Mouse (Mus musculus) liver, embryonic 13.5 days (tissue): ENCODE measurements around the gene Herpud1. TPM values are rescaled to one million over a fixed set of nuclear protein-coding genes. Genes with fewer than 3 reads are reported as not detected.

ENCODE experiments used
- ATAC-seq: fragments of 200-750 bp; cut with Nextera tagmentation; 2 replicates; pipeline ENCODE4 v1.8.0; 2017; ENCODE audit warnings: low read depth, mild to moderate bottlenecking, moderate number of reproducible peaks, moderate library complexity
- DNase-seq: peaks from one replicate; pipeline ENCODE4 v3.0.0; 2022
- H3K27ac ChIP-seq: fragments of 300-500 bp; sonication (generic); 2 replicates; pipeline ENCODE4 v1.5.1; 2015; ENCODE audit warnings: moderate library complexity, mild to moderate bottlenecking, inconsistent platforms
- H3K27me3 ChIP-seq: fragments of 300-500 bp; sonication (generic); 2 replicates; pipeline ENCODE4 v1.6.1; 2015; ENCODE audit warnings: mild to moderate bottlenecking, inconsistent platforms
- H3K36me3 ChIP-seq: fragments of 300-500 bp; sonication (generic); 2 replicates; pipeline ENCODE4 v1.6.1; 2015; ENCODE audit warnings: mild to moderate bottlenecking, inconsistent platforms
- H3K4me1 ChIP-seq: fragments of 300-500 bp; sonication (generic); replicated peaks from 2 replicates; pipeline ENCODE4 v1.6.1; 2015; ENCODE audit warnings: inconsistent platforms
- H3K4me2 ChIP-seq: fragments of 300-500 bp; sonication (generic); 2 replicates; pipeline ENCODE4 v1.6.1; 2015; ENCODE audit warnings: inconsistent platforms, mild to moderate bottlenecking, moderate library complexity
- H3K4me3 ChIP-seq: fragments of 300-500 bp; sonication (generic); replicated peaks from 2 replicates; pipeline ENCODE4 v1.5.1; 2015; ENCODE audit warnings: mild to moderate bottlenecking, inconsistent platforms
- H3K9ac ChIP-seq: fragments of 300-500 bp; sonication (generic); 2 replicates; pipeline ENCODE4 v1.6.1; 2015; ENCODE audit warnings: mild to moderate bottlenecking, inconsistent platforms
- H3K9me3 ChIP-seq: fragments of 300-500 bp; sonication (generic); replicated peaks from 2 replicates; pipeline ENCODE4 v1.6.1; 2016; ENCODE audit warnings: inconsistent platforms
- WGBS: fragments of 180-500 bp; shearing (Covaris S2); methylation state at CpG from one replicate; pipeline ENCODE4 v1.1.7; 2015; ENCODE audit not compliant: insufficient replicate concordance; 5-methylcytosine and 5-hydroxymethylcytosine counted together
- polyA plus RNA-seq: library from polyadenylated mRNA; unstranded; fragments of >200 nt; fragmentation: Nextera tagmentation; extraction: Ambion mirVana; gene quantifications from 2 replicates; pipeline ENCODE4 v1.2.1, GENCODE M21; 2015

The Herpud1 gene
- polyA plus RNA-seq, 1 experiment from 2014 or later = 78.4 TPM

DNA sequence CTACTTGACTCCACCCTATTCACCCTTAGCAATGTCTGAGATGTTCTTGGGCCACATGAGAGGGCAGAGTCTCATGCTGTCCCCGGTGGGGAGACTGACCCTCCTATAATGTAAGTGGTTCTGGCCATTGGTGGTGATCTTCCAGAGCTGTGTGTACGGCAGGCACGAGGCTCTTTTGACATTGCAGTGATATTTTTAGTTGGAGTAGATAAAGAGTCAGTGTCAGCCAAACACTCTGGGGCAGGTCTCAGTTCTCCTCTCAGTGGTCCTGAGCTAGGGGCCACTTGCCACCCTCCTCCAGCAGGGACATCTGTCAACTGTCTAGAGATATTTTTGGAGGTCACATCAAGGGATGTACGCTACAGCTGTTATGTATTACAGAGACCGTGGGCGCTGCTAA lies 29.0 kb upstream of the Herpud1 start:
- ATAC-seq (no peak), DNase-seq (no peak)
- H3K36me3 ChIP-seq = no peaks in the 10 kb centered on the region
- H3K4me2 ChIP-seq = no peak overlapping the region
- H3K27me3 ChIP-seq = 0 out of 2 replicates have a peak, but pooled peaks cover 3% of the 10 kb centered on the region
- H3K9ac ChIP-seq = no peak overlapping the region
- 59% methylated on average over 6 of the region's 6 CpGs for WGBS
- no peak overlapping the region for H3K27ac ChIP-seq
- no peak overlapping the region for H3K4me3 ChIP-seq
- no peaks in the 10 kb centered on the region; the same call in 1 of the 2 replicates for H3K4me1 ChIP-seq
- no peaks in the 10 kb centered on the region for H3K9me3 ChIP-seq

DNA sequence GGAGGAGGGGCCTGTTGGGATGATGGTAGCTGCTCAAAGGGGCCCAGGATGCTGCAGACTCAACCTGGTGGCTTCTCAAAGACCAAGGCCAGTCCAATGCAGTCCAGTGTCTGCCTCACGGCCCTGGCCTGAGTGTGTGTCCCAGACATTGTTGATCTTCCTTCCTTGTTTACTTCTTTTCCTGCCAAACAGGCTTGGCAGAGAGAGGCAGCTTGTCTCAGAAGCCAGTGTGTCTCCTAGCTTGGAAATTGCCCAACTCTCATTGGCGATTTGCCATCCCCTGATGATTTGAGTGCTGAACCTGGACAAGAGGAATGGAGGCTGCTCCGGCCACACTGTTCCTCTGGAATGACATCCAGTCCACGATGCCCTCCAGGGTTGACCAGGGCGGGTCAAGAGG lies 27.7 kb upstream of the Herpud1 start:
- H3K4me1 ChIP-seq = peaks cover 11% of the 10 kb centered on the region
- H3K4me3 ChIP-seq = no peak overlapping the region
- no peaks in the 10 kb centered on the region for H3K36me3 ChIP-seq
- no peak for DNase-seq
- no peak for ATAC-seq
- WGBS = 53% methylated on average over 5 of the region's 5 CpGs
- no peak overlapping the region for H3K27ac ChIP-seq
- no peak overlapping the region for H3K4me2 ChIP-seq
- no peaks in the 10 kb centered on the region for H3K9me3 ChIP-seq
- no peak overlapping the region for H3K9ac ChIP-seq
- H3K27me3 ChIP-seq = 0 out of 2 replicates have a peak, but pooled peaks cover 3% of the 10 kb centered on the region

DNA sequence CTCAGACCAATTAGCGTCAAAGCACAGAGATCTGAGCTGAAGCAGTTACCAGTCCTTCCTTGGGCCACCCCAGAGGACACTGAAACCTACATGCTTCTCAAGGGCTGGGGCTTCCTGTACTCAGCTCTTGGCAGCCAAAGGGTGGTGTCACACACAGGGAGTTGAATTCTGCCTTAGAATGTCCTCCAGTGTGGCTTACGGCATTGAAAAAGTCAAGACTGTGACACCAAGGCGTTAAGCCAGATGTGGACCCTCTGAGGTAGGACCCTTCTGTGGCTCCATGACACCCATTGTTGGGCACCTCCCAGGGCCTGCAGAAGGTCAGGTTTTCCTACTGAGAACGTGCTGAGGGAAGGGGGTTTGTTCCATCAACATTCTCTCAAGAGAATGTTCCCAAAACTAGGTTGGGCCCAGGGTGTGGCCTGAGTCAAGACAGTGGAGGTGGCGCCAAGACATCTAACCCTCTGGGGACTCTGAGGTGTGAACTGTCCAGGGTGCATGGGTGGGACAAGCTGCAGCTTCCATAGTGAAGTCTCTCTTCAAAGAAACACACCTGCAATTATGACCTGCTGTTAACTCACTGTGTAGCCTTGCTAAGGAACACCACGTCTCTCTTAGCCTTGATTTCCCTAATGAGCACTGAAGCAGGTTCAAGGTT lies 24.3 kb upstream of the Herpud1 start:
- ATAC-seq (no peak), DNase-seq (no peak)
- no peak overlapping the region for H3K27ac ChIP-seq
- H3K9me3 ChIP-seq = no peaks in the 10 kb centered on the region
- 74% methylated on average over 6 of the region's 6 CpGs for WGBS
- H3K27me3 ChIP-seq = 0 out of 2 replicates have a peak, but pooled peaks cover 3% of the 10 kb centered on the region
- no peak overlapping the region for H3K9ac ChIP-seq
- no peak overlapping the region for H3K4me2 ChIP-seq
- peaks cover 32% of the 10 kb centered on the region for H3K4me1 ChIP-seq
- no peak overlapping the region for H3K4me3 ChIP-seq
- no peaks in the 10 kb centered on the region for H3K36me3 ChIP-seq

DNA sequence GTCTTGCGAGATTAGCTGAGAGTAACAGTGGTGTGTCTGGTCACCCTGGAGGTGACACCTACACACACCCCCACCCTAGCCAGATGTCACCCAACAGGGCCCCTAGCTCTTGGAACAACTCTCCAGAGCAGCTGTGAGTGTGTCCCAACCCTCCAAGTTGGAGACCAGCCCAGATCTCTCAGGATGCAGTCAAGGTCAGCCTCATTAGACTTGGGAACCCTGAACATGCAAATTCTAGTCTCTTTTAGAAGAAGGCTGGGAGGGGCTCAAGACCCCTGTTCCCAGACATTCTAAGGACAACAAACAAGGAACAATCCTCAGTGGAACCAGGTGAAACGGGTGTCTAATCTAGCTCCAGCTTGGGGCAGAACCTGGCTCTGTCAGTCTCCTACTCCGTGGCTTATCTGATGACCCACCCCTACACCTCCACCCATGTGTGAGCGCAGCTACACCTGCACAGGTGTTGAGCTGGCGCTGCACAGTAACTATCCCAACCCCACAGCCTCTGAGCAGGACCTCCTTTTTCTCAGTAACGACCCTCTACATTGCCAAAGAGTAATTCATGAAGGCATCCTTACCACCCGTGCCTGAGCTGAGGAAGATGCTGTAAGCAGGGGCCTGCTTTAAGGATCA lies 23.5 kb upstream of the Herpud1 start:
- ATAC-seq = no peak
- no peaks in the 10 kb centered on the region for H3K36me3 ChIP-seq
- WGBS = 62% methylated on average over 7 of the region's 7 CpGs
- H3K4me2 ChIP-seq = no peak overlapping the region
- peak overlapping the region; percentile 23; the same call in 1 of the 2 replicates for H3K27ac ChIP-seq
- peaks cover 32% of the 10 kb centered on the region for H3K4me1 ChIP-seq
- H3K9ac ChIP-seq = no peak overlapping the region
- no peaks in the 10 kb centered on the region for H3K9me3 ChIP-seq
- no peak for DNase-seq
- H3K4me3 ChIP-seq = no peak overlapping the region
- 0 out of 2 replicates have a peak, but pooled peaks cover 3% of the 10 kb centered on the region for H3K27me3 ChIP-seq

DNA sequence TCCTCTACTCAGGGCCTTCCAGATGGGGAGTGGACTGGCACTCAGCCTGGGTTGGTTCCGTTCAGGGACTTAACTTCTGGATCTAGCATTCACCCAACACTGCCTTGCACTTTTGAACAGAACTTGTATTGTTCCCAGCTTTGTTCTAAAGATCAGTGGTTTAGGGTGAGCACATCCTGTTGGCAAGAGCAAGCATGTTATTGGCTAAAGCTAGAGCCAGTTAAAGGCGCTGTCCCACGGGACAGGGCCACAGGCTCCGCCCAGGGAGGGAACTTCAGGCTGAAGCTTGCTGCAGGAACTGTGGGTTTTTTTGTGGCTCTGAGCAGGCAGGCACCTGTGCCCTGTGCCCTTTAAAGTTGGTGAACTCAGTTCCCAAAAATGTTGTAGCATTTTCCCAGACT lies 22.9 kb upstream of the Herpud1 start:
- no peaks in the 10 kb centered on the region for H3K9me3 ChIP-seq
- H3K4me2 ChIP-seq = no peak overlapping the region
- ATAC-seq = peak; percentile 49
- no peak for DNase-seq
- H3K4me1 ChIP-seq = peaks cover 32% of the 10 kb centered on the region
- 30% methylated on average over 4 of the region's 4 CpGs for WGBS
- H3K27ac ChIP-seq = no peak overlapping the region
- H3K27me3 ChIP-seq = 0 out of 2 replicates have a peak, but pooled peaks cover 3% of the 10 kb centered on the region
- no peak overlapping the region for H3K9ac ChIP-seq
- H3K36me3 ChIP-seq = no peaks in the 10 kb centered on the region
- no peak overlapping the region for H3K4me3 ChIP-seq

DNA sequence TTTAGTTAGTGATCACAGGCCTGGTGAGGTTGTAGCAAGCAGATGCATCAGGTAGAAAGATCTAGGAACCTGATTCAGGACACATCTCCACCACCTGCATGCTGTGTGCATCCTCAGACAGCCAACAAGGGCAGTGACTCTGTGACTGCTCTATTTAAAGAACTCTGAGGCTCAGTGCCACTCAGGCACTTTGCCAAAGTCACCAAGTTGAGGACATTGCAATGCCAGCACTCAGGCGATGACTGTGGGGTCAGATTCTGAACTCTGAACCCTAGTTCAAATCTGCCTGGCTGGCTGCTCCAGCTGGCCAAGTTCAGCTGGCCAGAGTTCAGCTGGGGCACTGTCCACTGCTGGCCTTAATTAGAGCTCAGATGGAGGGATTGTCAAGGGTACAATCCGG lies 22.3 kb upstream of the Herpud1 start:
- DNase-seq (no peak), ATAC-seq (peak; percentile 24; the same call in 1 of the 2 replicates)
- Histone ChIP-seq H3K9ac (no peak overlapping the region), H3K4me2 (no peak overlapping the region), H3K27me3 (no peaks in the 10 kb centered on the region), H3K4me3 (no peak overlapping the region), H3K9me3 (no peaks in the 10 kb centered on the region), H3K4me1 (peaks cover 32% of the 10 kb centered on the region), H3K27ac (no peak overlapping the region), H3K36me3 (no peaks in the 10 kb centered on the region)
- 66% methylated on average over 2 of the region's 2 CpGs for WGBS

DNA sequence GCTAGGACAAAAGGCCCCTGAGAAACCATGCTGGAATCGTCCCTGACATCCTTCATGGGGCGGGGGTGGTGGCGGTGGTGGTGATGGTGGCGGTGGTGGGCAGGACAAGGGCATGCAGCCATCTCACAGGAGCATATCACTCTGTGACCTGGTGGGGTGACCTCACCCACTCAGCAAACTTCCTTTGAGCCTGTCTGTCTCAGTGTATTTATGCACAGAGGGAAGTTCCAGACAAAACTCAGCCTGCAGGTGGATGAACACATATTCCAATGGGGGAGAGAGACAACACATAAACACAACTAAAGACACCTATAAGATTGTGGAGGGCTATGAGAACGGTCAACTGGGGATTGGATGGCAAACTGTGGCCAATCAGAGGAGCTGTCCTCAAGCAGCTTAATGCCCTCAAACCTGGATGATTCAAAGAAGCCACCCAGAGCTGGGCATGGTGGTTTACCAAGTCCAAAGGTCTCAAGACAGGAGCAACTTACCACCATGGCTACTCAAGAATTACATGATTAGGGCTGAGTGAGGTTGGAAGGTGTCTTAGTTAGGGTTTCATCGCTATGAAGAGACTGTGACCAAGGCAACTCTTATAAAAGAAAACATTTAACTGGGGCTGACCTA lies 21.4 kb upstream of the Herpud1 start:
- H3K27ac ChIP-seq = no peak overlapping the region; the same call in 1 of the 2 replicates
- ATAC-seq (no peak), DNase-seq (no peak)
- no peak overlapping the region for H3K9ac ChIP-seq
- H3K36me3 ChIP-seq = no peaks in the 10 kb centered on the region
- peaks cover 32% of the 10 kb centered on the region for H3K4me1 ChIP-seq
- H3K4me2 ChIP-seq = no peak overlapping the region
- H3K27me3 ChIP-seq = no peaks in the 10 kb centered on the region
- H3K4me3 ChIP-seq = no peak overlapping the region
- no peaks in the 10 kb centered on the region for H3K9me3 ChIP-seq
- 68% methylated on average over 6 of the region's 6 CpGs for WGBS

DNA sequence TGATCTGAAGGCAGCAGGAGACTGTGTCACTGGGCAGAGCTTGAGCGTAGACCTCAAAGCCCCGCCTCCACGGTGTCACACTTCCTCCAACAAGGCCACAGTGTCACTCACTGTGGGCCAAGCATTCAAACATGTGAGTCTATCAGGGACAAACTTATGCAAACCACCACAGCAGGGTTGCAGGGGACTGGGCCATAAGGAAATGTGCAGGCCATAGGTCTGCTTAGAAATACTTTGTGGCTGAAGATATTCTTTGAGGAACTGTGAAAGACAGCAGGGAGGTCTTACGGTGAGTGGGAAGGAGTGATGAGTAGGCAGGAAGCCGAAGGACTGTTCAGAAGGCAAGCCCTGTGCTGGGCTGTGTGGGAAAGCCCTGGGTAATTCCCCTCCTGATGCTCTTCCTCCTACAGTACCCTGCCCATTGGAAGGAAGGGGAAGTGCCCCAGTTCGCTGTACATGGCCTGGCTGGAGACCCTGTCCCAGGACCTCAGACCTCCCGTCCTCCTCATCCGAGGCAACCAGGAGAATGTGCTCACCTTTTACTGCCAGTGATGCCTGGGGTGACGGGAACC lies 20.7 kb upstream of the Herpud1 start:
- Histone ChIP-seq H3K27me3 (no peaks in the 10 kb centered on the region), H3K27ac (peak overlapping the region; percentile 29; the same call in 1 of the 2 replicates), H3K4me3 (no peak overlapping the region), H3K4me2 (no peak overlapping the region), H3K9ac (no peak overlapping the region), H3K9me3 (no peaks in the 10 kb centered on the region), H3K4me1 (peaks cover 32% of the 10 kb centered on the region), H3K36me3 (no peaks in the 10 kb centered on the region)
- WGBS = 41% methylated on average over 9 of the region's 9 CpGs
- peak; percentile 63 for ATAC-seq
- no peak for DNase-seq

DNA sequence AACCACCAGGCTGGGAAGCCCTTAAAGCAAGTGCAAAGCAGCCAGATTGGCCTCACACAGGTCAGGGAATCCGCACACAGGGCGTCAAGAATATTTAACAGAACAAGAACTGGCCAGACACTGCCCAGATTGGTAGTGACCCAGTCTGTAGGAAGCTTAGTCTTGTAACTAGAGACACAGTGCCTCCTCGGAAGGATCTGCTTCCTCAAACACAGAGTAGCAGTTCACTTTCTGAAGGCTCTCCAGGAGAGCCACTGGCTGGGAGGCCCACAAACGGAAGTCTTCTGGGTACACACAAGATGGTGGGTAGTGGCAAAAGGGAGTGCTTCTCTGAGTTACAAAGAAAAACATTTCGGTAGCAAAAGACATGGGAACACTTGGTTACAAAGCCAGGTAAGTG lies 15.4 kb upstream of the Herpud1 start:
- DNase-seq (no peak), ATAC-seq (no peak)
- no peaks in the 10 kb centered on the region for H3K36me3 ChIP-seq
- no peak overlapping the region for H3K27ac ChIP-seq
- no peak overlapping the region for H3K4me2 ChIP-seq
- no peak overlapping the region for H3K4me3 ChIP-seq
- no peaks in the 10 kb centered on the region for H3K9me3 ChIP-seq
- peaks cover 20% of the 10 kb centered on the region for H3K4me1 ChIP-seq
- H3K27me3 ChIP-seq = no peaks in the 10 kb centered on the region
- WGBS = 54% methylated on average over 5 of the region's 5 CpGs
- H3K9ac ChIP-seq = no peak overlapping the region

DNA sequence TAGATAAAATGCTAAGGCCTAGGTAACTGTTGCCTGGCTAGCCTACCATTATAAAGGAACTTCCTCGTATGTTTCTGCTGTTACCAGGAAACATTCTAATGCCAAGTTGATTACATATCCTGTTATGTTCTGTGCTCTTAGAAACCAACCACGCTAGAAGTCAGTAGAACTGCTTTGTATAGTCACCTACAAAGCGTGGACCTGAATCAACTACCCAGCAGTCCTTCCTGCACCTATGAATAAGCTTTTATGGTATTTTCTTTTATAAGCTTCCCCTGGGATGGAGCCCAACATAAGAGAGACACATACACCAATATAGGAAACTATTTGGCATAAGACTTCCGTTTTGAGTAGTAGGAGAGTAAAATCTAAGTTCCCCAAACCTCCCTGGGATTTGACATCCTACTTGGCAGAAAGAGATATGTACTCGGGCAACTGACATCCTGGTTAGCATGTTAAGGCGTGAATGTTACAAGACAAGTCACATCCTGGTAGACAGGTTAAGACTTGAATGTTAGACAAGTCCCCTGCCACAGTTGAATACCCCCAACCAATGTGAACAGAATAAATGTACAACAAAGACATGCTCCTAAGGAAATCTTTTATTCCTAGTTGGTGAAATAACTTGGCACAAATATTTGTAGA lies 13.2 kb upstream of the Herpud1 start:
- no peak overlapping the region for H3K27ac ChIP-seq
- H3K4me2 ChIP-seq = no peak overlapping the region
- no peak for DNase-seq

DNA sequence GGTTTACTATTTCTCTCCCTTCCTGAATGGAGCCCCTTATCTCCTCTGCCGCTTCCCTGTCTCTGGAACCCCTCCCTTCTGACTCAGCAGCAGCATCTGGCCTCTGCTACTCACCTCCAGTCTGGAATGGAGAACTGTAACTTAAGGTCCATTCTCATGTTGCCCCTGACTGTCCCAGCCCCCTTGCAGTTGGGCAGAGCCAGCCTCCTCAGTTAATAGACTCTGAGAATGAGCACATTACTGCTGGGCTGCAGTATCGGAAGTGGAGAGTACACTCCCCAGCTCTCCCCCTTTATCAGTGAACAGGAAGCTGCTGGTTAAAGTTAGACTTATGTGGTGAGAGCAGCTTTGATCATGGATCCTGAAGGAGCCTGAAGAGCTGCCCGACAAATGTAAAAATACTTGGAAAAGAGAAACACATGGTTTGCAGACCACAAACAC lies 10.7 kb upstream of the Herpud1 start:
- ATAC-seq = peak; percentile 83
- peak; percentile 27 for DNase-seq
- Histone ChIP-seq H3K27me3 (peaks cover 1% of the 10 kb centered on the region; the same call in 1 of the 2 replicates), H3K4me1 (peaks cover 44% of the 10 kb centered on the region), H3K4me3 (peak overlapping the region; percentile 13), H3K27ac (peak overlapping the region; percentile 82), H3K36me3 (no peaks in the 10 kb centered on the region), H3K9ac (peak overlapping the region; percentile 63), H3K4me2 (peak overlapping the region; percentile 58), H3K9me3 (no peaks in the 10 kb centered on the region)
- WGBS = 5% methylated on average over 3 of the region's 3 CpGs

More for the DNA sequence above, 13.2 kb upstream of the Herpud1 start:
- no peak for ATAC-seq
- Histone ChIP-seq H3K36me3 (no peaks in the 10 kb centered on the region), H3K27me3 (no peaks in the 10 kb centered on the region), H3K9me3 (no peaks in the 10 kb centered on the region), H3K4me3 (no peak overlapping the region), H3K4me1 (peaks cover 38% of the 10 kb centered on the region), H3K9ac (no peak overlapping the region)
- 51% methylated on average over 6 of the region's 6 CpGs for WGBS
